Mouse (Mus musculus): ENCODE measurements around the gene Map3k10.

Gene Map3k10

DNA sequence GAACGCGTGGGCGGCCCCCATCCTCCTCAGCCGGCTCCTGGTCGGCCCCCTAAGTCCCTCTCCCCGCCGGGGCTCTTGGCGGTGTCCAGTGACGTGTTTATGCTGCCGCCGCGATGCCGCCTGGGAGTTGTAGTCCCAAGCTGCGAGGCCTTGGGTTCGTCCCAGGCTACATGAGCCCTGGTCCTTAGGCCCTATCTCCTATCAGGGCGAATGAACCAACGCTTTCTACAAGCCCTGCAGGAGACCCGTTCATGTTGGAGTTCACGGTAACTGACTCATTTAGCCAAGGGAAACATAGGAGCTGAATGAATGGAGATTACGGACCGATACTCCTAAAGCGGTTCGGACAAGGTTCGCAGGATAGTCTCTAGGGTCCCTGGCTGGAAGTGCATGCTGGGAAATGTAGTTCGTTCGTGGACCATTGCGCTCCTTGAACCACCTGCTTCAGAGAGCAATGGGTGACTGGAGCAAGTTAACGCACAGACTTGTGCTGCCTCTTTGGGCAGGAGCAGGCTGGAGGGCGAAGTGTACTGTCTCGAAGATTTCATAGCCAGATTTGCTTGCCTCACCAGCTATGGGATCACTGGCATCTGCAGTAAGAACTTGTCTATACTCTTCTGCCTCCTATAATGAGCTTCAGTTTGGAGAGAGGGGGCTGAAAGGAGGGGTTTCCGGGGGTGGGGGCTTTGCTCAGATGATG, at the start of gene Map3k10:
Gene Map3k10 (minus strand): TSS at position 77 of the 700 bp plus-strand sequence.
- peak; percentile 99 for DNase-seq (ENCODE audit: low read depth, low spot score)

DNA sequence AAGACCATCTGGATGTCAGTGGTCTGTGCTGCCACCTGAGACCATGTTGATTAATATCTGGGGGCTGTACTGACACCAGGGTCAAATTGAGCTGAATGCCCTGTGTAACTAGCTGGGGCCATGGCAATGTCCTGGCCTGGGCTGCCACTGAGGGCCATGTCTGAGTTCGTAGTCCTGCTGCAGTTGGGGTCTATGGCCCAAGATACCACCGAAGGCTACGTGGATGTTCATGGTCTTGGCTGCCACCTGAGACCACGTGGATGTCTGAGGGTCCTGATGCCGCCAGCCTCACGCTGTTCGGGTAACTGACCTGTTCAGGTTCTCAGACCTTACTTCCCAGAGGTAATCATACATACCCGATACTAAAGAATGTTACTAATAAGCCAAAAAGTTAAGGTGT, 47.6 kb upstream of the Map3k10 start:
- no peak for DNase-seq (ENCODE audit: low read depth, low spot score)

DNA sequence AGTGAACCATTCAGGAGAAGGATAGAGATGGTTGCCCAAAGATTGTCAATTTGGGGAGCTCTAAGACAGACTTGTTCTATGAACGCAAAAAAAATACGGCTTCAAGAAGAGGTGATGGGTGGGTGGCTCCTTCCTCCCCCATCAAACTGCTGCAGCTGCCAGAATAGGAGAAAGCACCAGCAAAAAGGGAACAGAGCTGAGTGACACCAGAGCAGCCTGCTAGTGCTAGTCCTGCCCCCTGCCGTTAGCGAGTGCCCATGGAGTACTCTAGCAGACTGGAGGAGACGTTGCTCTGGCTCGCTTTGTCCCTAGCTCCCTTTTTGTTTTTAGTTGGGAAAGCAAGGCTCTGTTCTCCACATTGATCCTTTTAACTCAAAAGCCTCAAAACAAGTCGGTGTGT, 36.0 kb upstream of the Map3k10 start:
- no peak for DNase-seq (ENCODE audit: low read depth, low spot score)

DNA sequence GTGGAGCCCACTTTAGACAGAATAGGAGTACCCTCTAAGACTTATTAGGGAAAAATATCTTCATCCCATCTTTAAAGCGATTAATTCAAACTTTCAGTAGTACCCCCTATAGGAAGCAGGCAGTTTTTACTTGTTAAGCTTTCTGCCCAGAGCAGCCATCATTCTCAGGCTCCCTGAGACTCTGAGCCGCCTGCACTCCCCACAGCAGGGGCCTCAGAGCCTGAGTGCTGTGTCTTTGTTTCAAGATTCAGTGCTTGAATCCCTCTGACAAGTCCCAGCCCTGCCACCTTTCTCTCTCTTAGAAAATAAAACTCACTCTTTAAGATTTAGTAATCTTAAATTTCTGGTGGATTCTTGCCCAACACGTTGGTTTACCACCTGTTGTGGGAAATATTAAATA, 22.3 kb upstream of the Map3k10 start:
- no peak for DNase-seq (ENCODE audit: low read depth, low spot score)

DNA sequence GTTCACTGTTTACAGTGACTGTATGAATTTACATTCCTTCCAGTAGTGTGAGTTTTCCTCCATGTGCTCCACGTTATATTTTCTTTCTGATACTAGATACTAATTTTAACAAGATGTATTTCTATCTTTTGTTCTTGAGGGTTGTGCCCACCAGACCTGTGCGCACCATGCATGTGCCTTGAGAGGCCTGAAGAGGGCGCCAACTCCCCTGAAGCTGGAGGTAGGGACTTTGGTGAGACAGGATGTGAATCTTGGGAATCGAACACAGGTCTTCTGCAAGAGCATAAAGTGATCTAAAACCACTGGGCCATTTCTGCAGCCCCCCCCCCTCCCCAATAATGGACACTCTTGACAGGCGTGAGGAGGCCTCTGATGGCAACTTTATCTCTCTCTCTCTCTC, 16.7 kb upstream of the Map3k10 start:
- DNase-seq (ENCODE audit: low read depth, low spot score): peak; percentile 77

DNA sequence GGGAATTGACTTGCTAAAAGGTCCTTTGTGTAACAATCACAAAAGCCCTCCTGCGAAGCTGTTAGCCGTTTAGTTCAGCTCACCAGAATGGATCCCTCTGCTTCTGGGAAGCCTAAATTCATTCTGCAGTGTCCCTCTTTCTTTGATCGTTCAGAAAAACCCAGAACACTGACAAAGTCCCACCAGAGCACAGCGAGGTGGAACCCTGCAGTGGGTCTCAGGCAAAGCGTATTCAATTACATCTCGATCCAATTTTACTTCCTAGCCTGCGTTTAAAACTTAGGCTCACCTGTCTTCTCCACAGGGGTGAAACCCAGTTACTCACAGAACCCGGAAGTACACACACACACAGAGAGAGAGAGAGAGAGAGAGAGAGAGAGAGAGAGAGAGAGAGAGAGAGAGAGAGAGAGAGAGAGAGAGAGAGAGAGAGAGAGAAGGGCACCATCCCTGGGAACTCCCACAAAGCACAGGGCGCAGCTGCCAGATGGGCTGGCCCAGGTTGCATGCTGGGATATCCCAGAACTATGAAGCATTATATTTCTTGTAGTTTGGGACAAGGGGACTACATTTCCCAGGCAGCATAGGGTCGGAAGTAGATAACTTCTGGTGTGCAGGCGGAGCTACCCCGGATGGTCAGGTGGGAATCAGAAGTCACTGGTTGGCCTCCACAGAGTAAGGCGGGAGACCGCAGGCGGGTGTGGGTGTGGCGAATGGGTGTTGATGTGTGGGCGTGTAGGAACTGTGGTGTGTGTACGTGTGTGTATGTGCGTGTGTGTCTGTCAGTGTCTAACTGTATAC, 14.6 kb upstream of the Map3k10 start, which contains the start of gene Zfp607b:
Gene Zfp607b (plus strand): TSS at position 526 of the 798 bp plus-strand sequence.
- peak; percentile 98 for DNase-seq (ENCODE audit: low read depth, low spot score)

DNA sequence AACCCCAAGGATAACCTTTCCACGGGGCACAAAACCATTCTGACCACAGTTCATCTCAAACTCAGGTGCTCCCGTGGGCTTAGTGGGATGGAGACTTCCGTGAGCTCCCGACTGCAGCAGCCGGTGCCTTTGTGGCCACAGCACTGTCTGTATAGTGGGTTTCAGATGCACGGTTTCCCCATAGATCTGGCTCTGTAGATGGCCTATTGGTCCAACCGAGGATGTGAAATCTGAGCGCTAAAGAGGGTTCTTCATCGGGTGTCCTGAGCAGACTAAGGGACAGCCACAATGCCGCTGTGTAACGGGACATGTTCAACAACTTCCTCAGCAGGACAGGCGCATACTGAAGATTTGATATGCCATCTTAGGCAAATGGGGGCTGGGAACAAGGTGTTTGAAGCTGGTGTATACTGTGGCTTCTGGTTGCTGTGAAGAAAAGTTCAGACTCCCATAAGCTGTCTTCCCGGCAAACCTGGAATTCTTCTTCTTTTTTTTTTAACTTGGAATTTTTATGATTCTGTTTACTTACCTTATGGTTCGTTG, 13.9 kb upstream of the Map3k10 start:
- DNase-seq (ENCODE audit: low read depth, low spot score): peak; percentile 61

DNA sequence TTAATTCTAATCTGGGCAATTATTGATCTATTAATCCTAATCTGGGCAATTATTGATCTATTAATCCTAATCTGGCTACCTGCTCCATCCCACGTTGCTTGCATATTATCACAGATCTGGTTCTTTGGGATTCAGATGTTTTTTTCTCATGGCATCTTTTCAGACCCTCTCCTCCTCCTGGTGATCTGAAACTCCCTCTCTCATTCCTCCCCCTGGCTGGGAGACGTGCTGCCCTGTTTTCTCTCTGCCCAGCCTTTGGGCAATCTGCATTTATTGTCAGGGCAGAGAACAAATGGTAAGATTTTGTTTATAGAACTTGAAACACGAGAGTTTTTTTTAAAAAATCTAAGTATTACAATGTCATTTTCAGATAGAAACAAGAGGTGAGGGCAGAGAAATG, 13.4 kb upstream of the Map3k10 start:
- no peak for DNase-seq (ENCODE audit: low read depth, low spot score)

DNA sequence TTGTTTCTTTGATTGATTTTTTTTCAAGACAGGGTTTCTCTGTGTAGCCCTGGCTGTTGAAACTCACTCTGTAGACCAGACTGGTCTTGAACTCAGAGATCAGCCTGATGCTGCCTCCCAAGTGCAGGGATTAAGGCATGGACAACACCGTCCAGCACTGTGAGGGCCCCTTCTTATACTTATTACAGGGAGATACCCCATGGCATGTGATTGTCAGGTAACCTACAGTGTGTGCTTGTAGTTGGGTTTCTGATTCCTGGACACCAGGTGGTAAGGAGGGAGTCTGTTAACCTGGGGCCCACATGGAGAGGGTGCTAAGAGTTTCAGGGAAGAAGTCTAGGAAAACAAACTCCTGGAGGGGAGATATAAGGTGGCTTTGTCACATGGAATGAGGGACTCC, 12.6 kb upstream of the Map3k10 start:
- peak; percentile 20 for DNase-seq (ENCODE audit: low read depth, low spot score)

DNA sequence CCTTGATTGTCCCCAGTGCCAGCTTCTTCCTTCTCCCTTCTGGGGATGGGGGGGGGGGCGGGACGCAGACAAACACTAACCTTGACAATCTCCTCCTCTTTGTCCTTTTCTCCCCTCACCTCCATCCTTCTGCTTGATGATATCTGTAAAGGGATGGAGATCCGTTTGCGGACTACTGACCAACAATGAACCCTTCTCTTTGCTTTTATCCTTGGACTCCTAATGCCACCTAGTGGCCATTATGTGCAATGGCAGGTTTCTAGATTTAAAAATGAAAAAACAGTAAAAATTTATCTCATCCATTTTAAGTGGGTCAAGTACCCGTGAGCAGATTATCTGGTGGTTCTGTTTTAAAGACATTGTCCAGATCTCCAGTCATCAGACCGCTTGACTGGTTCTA, 11.3 kb upstream of the Map3k10 start:
- peak; percentile 73 for DNase-seq (ENCODE audit: low read depth, low spot score)

DNA sequence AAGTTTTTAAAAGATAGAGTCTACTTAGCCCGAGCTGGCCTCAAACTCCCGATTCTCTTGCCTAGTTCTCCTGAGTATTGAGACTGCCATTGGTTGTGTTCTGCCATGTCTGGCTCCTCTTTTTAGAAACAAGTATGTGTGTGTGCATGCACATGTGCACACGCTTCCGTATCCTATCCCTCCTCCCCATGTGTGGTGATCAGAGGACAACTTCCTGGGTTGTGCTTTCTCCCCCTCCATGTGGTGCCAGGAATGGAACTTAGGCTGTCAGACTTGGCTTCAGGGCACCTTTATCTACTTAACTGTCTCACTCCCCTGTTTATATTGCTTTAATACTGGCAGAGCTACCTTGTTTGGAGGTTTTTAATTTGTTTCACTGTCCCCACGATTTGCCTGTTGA, 10.8 kb upstream of the Map3k10 start:
- DNase-seq (ENCODE audit: low read depth, low spot score): no peak

DNA sequence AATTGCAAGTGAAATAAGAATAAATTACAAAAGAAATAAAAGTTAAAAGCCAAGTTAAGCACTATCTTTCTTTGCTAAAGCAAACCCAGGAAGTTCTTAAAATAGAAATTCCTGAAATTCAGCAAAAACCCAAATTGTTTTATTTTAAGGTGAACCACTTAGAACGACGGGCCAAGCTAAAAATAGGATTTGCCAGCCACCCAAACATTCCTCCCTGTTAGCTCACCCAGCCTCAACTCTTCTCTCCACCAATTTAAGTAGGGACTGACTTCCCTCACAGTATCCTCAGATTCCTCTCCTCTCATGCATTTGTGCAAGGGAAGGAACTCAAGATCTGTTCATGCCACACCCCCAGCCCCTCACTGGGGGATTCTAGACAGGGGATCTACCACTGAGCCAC, 8.8 kb upstream of the Map3k10 start:
- no peak for DNase-seq (ENCODE audit: low read depth, low spot score)

DNA sequence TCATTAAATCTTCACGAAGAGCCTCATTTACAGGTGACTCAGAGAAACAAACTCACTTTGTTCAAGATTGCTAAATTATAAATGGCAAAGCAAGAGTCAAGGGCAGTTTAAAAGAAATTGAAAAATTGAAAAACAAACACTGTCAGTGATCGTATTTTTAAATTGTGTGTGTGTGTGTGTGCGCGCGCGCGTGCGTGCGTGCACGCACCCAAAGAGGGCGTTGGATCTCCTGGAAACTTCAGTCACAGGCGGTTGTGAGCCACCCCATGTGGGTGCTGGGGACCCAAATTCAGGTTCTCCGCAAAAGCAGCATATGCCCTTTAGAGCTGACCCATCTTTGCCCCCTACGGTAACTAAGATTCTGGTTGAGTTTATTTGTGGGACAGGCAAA, 819 bp upstream of the Map3k10 start:
- DNase-seq (ENCODE audit: low read depth, low spot score): no peak

DNA sequence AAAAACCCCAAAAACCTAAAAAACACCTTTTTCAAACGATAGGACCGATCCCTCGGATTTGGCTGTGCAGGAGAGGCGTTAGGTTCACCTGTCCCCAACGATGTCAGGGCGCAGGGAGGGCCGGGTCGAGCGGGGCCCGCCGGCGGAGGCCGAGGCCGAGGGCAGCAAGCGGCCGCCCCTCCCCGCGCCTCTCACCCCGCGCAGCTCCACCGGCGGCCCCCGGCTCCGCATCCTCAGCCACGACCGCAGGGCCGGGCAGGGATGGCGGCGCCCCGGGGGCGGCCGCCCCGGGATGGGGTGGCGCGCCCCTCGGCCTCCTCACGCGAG, 240 bp downstream of the Map3k10 start:
- no peak for DNase-seq (ENCODE audit: low read depth, low spot score)

DNA sequence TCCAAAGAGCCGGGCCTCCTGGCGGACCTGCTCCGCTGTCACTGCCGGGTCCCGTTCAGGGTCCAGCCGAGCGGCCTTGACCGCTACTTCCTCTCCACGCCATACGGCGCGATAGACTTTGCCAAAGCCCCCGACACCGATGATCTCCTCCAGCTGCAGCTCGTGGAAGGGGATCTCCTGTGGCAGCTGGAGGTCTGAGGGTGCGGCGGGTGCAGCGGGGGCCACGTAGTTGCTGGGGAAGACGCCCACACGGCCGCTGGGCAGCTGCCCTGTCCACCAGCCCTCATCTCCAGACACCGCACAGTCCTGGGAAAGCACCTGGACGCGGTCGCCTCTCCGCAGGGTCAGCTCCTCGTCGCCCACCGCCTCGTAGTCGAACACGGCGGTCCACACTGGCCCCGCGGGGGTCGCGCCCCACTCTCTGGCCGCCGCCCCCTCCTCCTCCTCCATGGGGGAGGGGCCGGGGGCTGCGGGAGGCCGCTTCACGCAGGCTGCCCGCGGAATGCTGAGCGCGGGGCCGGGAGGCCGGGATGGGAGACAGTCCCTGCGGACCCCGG, 745 bp downstream of the Map3k10 start:
- no peak for DNase-seq (ENCODE audit: low read depth, low spot score)

DNA sequence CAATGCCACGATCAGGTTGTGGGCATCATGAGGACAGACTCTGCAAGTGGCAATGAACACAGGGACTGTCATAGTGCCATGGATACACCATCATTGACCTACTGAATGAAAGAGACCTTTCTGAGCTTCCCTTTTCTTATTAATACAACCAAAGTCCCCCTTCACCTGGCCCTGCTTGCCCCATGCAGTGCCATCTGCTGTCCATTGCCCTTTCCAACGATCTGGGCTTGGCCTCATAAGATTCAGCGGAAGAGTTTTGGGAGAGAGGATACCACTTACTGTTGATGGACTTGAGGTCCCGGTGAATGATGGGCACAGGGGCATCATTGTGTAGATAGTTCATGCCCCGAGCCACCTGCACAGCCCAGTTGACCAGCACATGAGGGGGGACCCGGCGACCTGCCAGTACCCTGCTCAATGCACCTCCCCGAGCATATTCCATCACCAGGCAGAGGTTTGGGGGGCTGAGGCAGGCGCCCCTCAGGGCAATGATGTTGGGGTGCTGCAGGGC, 1.3 kb downstream of the Map3k10 start:
- peak; percentile 31 for DNase-seq (ENCODE audit: low read depth, low spot score)

DNA sequence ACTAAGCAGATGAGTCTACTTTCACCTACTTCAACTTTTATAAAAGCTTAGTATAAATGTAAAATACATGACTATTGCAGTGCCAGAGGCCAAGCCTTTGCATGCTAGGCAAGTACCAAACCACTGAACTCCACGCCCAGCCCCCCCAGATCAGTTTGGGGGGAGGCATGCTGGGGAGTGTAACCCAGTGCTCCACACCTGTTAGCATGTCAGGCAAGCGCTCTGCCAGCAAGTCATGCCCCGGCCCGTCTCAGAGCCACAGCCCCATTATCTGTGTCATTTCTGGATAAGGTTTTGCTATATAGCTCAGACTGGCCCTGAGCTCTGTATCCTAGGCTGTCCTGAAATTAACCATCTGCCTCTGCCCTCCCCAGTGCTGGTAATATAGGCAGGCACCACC, 12.4 kb downstream of the Map3k10 start:
- DNase-seq (ENCODE audit: low read depth, low spot score): no peak

DNA sequence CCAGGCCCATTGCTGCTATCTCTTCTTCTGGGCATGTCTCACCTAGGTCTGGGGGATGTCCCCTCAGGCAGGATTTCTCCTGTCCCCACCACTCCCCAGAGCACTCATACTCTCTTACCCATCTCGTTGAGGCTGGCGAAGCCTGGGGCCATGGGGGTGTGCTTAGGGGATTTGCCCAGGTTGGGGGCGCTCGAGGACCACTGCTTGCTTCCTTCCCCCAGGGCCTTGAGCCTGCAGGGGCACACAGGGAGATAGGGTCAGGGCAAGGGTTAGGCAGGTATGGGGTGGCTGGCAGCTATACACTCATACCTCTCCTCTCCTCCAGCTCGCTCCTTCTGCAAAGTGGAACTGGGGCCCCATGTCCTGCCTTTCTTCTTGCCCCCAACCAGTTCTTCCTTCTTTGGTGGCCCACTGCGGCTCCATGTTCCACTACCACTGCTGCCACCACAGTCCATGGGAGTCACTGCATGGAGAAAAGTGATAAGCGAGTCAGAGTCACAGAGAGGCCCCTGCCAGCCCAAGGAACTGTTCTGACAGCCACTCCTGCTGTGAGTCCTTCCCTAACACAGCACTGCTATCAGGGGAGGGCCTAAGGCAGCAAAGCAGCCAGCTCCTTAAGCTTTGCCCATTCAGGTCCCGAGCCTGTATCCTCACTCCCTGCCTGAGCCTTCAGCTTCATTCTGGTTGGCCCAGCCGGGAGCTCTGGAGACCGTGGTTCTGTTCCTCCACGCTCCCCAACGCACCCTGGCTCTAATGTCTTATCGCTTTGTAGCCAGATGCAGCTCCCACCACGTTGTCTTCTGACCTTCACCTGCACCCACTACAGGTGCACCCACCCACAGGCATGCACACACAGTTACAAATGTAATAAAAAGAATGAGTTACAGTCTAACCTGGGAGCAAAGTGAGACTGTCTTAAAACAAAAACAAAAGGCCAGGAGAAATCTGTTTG, 15.4 kb downstream of the Map3k10 start:
- no peak for DNase-seq (ENCODE audit: low read depth, low spot score)

DNA sequence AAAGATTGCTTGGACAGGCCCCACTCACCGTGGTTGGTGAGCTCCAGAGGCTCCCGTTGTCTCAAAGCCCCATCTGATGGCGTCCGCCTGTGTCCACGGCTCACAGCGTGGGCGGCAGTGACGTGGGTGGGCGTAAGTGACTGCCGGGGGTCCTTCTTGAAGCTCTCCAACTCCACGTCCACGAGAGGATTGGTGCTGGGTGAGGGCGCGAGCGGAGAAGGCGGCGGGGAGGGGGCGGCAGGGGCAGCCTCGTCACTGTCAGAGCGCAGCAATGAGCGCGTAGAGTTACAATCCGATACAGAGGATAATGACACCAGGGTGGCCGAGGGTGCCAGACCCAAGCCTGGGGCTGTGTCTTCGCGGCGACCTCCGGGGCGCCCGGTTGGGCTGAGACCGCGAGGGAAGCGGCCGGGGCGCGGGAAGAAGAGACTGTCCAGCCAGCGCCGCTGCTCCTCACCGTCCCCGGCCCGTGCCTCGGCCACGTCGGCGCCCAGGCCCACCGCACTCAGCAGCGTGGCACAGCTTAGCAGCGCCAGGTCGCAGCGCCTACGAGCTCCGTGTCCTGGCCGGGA, 16.5 kb downstream of the Map3k10 start:
- no peak for DNase-seq (ENCODE audit: low read depth, low spot score)

DNA sequence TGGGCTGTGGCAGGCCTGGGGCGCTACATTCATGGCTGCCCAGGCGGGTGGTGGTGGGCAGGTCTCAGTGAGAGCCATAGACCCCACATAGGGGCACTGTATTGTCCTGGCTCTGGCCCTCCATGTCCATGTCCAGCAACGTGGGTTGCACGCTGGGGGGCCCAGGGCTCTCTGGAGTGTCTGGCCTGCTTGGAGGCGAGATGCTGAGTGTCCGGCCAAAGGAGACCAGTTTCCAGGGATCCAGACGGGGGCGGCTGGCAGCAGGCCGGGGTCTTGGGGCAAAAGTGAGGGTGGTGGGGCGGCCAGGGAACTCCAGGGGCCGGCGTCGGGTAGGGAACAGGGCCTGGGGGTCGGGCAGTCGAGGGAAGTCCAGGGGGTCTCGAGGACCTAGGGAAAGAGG, 17.8 kb downstream of the Map3k10 start:
- DNase-seq (ENCODE audit: low read depth, low spot score): no peak

DNA sequence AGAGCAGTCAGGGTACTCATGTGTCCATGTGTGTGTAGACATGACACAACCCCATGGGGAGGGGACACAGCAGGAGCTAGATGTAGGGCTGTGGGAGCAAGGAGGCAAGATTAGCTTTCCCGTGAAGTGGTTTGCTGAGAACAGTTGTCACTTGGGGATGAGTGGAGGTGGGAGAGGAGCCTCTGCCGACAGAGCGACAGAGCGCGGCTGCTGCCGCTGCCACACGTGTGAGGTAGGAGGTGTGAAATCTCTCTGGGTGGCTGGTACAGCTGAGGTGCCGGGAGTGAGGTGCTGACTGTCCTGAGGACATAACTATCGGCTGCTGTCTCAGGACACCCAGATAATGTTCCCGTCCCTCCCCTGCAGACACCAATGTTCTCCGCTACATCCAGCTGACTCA, 18.9 kb downstream of the Map3k10 start:
- DNase-seq (ENCODE audit: low read depth, low spot score): no peak

Measured in A20 (cell line).